Mouse (Mus musculus) embryo, embryonic 10.5 days (tissue): ENCODE data around the gene Stx4a.
"Not testable (repeated sequence)": the region's sequence is repeated elsewhere in the genome, so short reads cannot be mapped to it uniquely, and the experiment has no call there.

Experiments used
- DNase-seq: peaks from one replicate; pipeline ENCODE4 v3.0.0-alpha.2; 2015; ENCODE audit warnings: low spot score

Stx4a gene

GRCm38 (mm10) chr7:127867641-127868040, 43.5 kb downstream of the Stx4a start:
- no peak for DNase-seq

GRCm38 (mm10) chr7:127869149-127869810, 45.2 kb downstream of the Stx4a start:
- DNase-seq, result no peak

DNA sequence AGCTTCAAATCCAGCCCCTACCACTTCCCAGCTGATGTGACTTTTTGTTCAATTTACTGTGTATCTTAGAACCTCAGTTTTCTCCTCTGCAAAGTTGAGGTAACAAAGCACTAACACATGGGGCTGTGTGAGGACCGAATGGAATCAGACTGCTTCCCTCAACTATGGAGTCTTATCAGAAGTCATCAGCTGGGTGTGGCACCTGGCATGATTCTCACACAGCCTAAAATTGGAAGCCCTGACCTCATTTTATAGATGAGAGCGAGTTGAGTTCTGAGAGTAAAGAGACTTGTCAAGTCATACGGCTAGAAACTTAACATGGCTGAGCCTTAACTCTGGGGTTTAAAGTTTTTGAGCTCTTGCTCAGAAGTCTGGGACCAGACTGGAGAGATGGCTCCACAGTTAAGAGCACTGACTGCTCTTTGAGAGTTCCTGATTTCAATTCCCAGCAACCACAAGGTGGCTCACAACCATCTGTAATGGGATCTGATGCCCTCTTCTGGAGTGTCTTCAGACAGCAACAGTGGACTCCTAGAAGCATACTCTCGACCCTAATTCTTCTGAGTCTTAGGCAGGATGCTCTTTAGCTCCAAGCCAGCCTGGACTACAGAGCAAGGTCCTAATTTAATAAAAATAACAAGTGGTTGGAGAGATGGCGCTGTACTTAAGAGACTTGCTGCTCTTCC, 46.2 kb downstream of the Stx4a start:
- DNase-seq, result peak; percentile 12

DNA sequence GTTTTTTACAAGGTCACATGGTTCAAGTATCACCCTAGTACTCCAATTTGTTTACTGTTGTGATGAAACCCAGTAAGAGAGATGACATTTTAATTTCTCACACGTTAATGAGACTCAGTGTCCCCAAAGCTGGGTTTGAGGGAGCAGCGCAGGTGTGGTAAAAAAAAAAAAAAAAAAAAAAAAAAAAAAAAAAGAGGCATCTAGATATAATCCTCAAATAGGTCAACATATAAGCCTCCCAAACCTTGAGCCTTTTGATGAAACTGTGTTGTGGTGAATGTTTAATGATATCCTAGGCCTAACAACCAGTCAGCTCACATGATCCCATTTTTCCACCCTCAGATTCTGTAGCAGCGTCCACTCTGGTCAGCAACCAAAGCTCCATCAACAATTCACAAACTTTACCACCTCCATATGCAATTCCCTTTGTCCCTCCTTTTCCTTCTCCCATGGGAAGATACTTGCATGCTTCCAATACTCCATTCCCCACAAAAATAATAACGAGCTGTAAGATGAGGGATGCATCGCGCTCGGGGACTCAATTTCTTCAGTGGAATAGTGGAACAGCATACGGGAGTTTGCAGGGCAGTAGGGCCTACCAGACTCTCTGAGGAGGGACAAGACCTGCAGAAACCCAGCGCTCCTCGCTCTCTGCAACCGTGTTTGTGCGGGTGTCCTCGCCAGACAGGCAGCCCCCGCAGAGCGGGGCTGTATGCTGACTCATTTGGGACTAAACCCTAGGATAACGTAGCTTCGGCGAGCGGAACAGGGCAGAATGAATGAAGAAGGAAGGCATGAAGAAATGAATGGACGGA, 50.9 kb downstream of the Stx4a start:
- no peak for DNase-seq

GRCm38 (mm10) chr7:127875627-127876001, 51.5 kb downstream of the Stx4a start:
- DNase-seq, result peak; percentile 98

DNA sequence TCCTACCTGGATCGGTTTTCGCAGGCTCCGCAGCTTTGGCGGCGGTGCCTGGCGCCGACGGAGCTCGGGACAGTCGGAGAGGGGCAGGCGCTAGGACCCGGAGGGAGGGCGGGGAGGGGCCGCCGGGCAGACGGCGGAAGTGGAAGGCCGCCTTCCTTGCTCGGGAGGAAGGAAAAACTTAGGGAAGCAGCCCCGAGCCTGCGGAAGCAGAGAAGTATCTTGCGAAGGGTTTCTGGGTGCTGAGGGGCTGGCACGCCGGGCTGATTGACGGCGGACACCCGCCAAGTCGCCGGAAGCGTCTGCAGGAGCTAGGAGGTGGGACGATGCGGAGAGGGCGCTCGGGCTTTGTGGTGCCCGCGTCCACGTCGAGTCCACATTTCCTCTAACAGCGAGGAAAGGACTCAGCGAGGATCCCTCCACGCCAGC, 52.0 kb downstream of the Stx4a start, which contains the start of gene Zfp646:
Gene Zfp646, plus strand, starts transcription at position 181 of the 426 bp plus-strand sequence.
- peak; percentile 89 for DNase-seq

- DNase-seq, result peak; percentile 98
Observed at GRCm38 (mm10) chr7:127876467-127877348, 52.6 kb downstream of the Stx4a start, which contains the start of gene Zfp668. TSS of gene Zfp668 (minus strand) at chr7:127876828.

GRCm38 (mm10) chr7:127879301-127879700, 55.2 kb downstream of the Stx4a start:
- no peak for DNase-seq

- DNase-seq, result no peak
Observed at GRCm38 (mm10) chr7:127880431-127880830, 56.3 kb downstream of the Stx4a start.

- no peak for DNase-seq
Observed at GRCm38 (mm10) chr7:127885951-127886350, 61.9 kb downstream of the Stx4a start.

- no peak for DNase-seq
Observed at GRCm38 (mm10) chr7:127886551-127886950, 62.5 kb downstream of the Stx4a start.

DNA sequence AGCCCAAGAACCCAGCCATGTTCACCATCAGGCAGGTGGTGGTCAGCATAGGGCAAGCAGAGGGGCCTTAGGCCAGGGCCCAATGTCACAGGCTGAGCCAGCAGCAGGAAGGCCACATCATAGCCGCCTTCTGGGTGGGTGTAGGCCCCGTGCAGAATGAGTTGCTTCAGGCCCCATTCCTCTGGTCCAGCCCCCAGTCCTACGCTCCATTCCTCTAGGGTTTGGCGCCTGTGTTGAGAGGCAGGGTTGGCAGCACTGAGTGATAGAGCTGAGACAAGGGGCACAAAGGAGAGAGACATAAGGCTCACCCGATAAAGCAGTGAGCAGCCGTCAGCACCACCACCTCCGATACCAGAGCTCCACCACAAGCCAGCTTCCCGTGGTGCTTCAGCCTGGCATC, 63.1 kb downstream of the Stx4a start:
- no peak for DNase-seq

DNA sequence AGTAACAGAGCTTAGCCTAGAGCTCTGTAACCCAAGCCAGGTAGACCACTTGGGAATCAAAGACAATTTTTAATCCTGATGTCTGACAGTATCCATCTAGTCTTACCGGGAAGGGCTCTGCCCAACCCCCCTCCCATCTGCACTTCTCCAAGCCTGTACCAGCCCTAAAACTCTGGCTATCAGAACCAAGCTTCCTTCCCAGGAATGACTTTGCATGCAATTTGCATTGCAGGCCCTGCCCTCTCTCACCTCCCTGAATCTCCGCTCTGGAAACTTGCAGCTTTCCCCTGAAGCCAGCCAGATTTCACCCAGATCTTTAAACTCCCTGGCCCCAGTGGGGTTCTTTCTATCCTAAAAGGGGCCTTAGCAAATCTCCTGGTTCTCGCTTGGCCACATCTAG, 63.7 kb downstream of the Stx4a start:
- no peak for DNase-seq

GRCm38 (mm10) chr7:127888821-127889220, 64.7 kb downstream of the Stx4a start:
- no peak for DNase-seq

GRCm38 (mm10) chr7:127890798-127891197, 66.7 kb downstream of the Stx4a start, which contains the start of gene Prss53:
TSS of gene Prss53 (minus strand) at chr7:127890970.
- DNase-seq, result no peak

DNA sequence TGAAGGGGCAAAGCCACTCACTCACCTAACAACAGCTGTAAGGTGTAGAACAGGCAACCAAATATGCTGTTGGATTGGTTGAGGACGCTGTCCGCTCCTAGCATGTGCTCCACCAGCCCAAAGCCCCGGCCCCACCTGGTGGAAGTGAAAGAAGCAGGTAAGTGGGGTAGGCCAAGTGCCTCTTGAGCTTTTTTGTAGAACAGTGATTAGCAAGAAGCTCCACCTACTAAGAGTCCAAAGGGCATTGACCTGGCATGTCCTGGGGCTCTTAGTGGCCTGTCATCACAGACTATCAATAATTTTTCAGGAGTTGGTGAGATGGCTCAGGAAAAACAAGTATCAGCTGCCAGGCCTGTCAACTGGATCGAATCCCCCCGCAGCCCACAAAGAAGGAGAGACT, 70.4 kb downstream of the Stx4a start:
- no peak for DNase-seq

GRCm38 (mm10) chr7:127895442-127895841, 71.3 kb downstream of the Stx4a start, which contains the start of the genes Gm21974 and Vkorc1:
TSS of gene Gm21974 (minus strand) at chr7:127895454.
TSS of gene Vkorc1 (minus strand) at chr7:127895617.
- DNase-seq, result peak; percentile 96

- not testable (repeated sequence) for DNase-seq
Observed at GRCm38 (mm10) chr7:127895891-127896290, 71.8 kb downstream of the Stx4a start.

DNA sequence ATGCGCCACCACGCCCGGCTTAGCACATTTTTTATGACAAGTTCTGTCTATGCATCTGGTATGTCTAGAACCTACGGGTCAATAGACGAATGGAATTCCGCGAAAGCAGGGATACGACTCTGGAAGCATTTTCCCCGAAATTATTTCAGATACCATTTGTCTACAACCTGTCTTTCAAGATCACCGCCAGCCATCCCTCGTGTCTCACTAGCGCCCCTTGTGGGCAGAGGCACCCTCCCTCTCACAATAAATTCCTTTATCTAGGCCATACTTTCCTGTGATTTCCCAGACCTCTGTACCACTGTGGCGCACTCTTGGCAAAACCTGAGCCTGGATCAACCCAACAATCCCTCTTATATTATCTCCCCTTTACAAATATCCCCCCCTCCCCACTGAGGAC, 72.3 kb downstream of the Stx4a start:
- peak; percentile 67 for DNase-seq

GRCm38 (mm10) chr7:127897542-127897941, 73.4 kb downstream of the Stx4a start:
- no peak for DNase-seq

GRCm38 (mm10) chr7:127898179-127898956, 74.3 kb downstream of the Stx4a start:
- no peak for DNase-seq
